ENCODE assay signal across 11 mouse cellular contexts in genomic region chr4:131304361-131304777, GRCm38 (mm10).
DNase-seq lines count a peak whose midpoint lies in the region; ATAC-seq lines count a peak whose summit lies in the region.
"Had no signal": no experiment of that assay in that cellular context is flagged by ENCODE, and none has a peak within 500 bp of the region (broad histone marks: within the 10 kb centered on the region; RNA-seq: fewer than 3 reads in every experiment).

No protein-coding gene starts in this region.

- intact Hi-C loops in left cerebral cortex, postnatal 4 days (cut with DNase I) = loop anchor here (2.0 kb wide), 1 partner anchor 40 kb away; no protein-coding TSS in a partner anchor

- peak; percentile 62 for DNase-seq in left cerebral cortex, adult 11 months (ENCODE audit: low spot score)
- DNase-seq in left cerebral cortex, postnatal 4 days = no peak
- peak; percentile 52 to 78 for DNase-seq in frontal cortex, postnatal 36 days (ENCODE audit: low spot score in 2 of 2)
- DNase-seq in layer of hippocampus, postnatal 14 days (ENCODE audit: low spot score in 2 of 2) = peak; percentile 52 to 74
- peak; percentile 59 to 87 for DNase-seq in right cerebral cortex, postnatal 10 days (ENCODE audit: low spot score in 2 of 2)
- DNase-seq in spleen, adult 18-20 months = no peak
- no peak for DNase-seq in kidney, postnatal 10 days
- DNase-seq: cerebellum, adult 18-20 months; thymus, adult 18-20 months had no signal

- ATAC-seq in megakaryocyte, adult 5-6 weeks (ENCODE audit: poor library complexity, severe bottlenecking) = no peak
- ATAC-seq: forebrain, embryonic 16.5 days had no signal

Comparison
In these comparisons a context has a peak if more than half of its experiments do, and no peak if none do; other contexts are left out.
1. DNase-seq: peak in left cerebral cortex, adult 11 months (single experiment), frontal cortex, postnatal 36 days (2 of 2), layer of hippocampus, postnatal 14 days (2 of 2) and right cerebral cortex, postnatal 10 days (2 of 2); none in left cerebral cortex, postnatal 4 days (single experiment), spleen, adult 18-20 months (0 of 2) and kidney, postnatal 10 days (single experiment).